Mouse (Mus musculus) ES-Bruce4 (cell line): ENCODE results near the gene Fmnl2.

Experiments used
- CTCF ChIP-seq: IDR thresholded peaks from one replicate; pipeline ENCODE4 v1.8.1; 2011; ENCODE audit warnings: low read depth, low read length
- EP300 ChIP-seq: IDR thresholded peaks from 2 replicates; pipeline ENCODE4 v1.6.1; 2011; ENCODE audit warnings: low read depth, low read length; ENCODE audit not compliant: insufficient read depth
- POLR2A ChIP-seq: IDR thresholded peaks from one replicate; pipeline ENCODE4 v1.8.1; 2011; ENCODE audit warnings: low read length; ENCODE audit not compliant: insufficient read depth

- TF ChIP-seq CTCF (no peak), EP300 (no peak), POLR2A (no peak)
Measured at GRCm38 (mm10) chr2:52999524-52999969, 141.9 kb downstream of the Fmnl2 start.
